Mouse (Mus musculus): ENCODE measurements around the gene Ntf3.
A peak's percentile ranks its signal among the peaks of the same experiment; 100 is the strongest.

Gene Ntf3

DNA sequence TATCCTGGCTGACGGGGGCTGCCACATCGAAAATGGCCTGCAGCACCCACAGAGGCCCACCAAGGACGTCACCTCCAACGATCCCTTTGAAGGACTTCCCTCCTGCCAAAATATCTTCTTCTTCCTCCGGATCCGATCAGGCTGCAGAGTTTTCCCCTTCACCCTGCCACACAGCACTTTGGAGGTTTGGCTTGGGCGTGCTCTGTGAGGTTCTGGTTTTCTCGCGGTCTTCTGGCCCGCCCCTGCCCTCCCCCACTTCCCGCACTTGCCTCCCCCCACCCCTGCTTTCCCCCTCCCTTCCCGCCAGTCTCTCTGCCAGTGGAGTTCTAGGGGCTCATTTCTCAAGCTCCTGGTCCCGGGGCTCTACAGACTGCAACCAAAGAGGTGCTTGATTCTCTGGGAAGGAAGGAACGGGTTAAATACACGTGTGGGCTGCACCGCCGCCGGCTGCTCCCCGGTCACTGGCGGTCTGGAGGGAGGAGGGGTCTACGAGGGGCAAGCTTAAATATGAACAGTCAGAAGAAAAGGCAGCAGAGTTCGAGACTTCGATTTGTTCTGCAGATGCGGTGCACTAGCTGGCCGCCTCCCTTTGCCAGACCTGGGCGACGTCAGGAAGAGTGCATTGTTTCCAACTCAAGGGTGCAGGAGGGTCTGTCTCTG lies at the start of gene Ntf3:
TSS of gene Ntf3 (minus strand) at position 363 of the 660 bp plus-strand sequence.
- DNase-seq (ENCODE audit: low read depth, low spot score): peak; percentile 86

DNA sequence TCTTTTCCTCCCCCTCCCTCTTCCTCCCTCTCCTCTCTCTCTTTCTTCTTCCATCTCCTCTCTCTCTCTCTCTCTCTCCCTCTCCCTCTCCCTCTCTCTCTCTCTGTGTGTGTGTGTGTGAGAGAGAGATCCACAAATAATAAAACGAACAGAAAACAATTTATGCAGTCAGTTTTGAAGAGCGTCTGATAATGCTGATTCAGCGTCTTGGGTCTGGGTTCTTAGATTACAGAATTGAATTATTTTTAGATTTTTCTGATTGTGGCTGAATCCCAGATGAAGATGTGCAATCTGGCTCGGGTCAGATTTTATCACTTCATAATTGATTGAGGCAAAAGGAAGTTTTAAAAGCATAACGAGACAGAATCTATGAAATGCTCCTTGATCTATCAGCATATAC lies 46.6 kb upstream of the Ntf3 start:
- no peak for DNase-seq (ENCODE audit: low read depth, low spot score)

DNA sequence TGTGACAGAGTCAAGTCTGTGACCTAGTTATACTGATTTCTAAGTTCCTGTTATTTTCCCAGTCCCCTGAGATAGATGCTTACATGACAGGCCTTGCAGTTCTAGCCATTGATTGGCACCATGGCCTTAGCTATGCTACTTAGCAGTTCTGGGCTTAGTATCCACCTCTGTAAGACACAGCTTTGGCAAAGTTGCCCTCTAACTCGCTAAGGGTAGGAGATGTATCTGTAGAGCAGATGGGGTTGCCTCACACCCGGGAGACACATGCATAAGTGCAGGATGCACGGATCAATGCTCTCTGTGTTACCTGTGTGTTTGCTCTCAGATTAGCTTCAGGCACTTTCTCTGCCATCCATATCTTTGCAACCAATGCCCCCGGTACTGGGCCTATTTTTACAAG lies 36.7 kb upstream of the Ntf3 start:
- DNase-seq (ENCODE audit: low read depth, low spot score): no peak

DNA sequence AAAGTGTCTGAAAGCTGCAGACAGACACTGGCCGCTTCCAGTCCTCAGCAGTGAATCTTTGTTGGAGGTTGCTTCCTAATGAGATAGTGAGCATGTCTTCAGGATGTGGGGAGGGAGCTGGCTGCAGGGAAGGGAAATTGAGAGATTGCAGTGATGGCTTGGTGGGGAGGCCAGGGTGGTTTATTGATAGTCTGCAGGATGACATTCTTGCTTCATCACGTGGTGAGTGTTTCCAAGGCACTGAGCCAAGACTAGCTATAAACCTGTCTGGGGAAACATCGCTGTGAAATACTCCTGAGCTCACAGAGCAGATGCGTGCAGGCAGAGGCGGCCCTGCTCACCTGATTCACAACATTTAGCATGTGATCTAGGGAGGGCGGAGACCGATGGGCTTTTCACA lies 36.2 kb upstream of the Ntf3 start:
- DNase-seq (ENCODE audit: low read depth, low spot score): peak; percentile 16

DNA sequence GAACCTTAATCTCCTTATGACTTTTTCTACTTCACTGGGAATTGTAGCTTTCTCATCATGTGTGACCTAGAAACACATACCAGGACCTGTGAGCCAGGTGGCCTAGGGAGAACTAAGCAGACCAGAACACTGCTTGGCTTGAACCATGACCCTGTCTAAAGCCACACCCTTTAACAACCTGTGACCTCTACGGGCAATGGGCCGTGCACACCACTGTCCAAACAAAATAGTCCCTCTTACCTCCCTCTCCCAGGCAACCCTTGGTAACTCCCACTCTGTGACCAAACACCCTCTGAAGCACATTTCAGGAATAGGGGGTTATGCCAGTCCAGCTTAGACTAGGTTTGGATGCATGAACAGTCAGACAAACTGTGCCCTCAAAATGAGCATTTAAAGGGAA lies 35.0 kb upstream of the Ntf3 start:
- no peak for DNase-seq (ENCODE audit: low read depth, low spot score)

DNA sequence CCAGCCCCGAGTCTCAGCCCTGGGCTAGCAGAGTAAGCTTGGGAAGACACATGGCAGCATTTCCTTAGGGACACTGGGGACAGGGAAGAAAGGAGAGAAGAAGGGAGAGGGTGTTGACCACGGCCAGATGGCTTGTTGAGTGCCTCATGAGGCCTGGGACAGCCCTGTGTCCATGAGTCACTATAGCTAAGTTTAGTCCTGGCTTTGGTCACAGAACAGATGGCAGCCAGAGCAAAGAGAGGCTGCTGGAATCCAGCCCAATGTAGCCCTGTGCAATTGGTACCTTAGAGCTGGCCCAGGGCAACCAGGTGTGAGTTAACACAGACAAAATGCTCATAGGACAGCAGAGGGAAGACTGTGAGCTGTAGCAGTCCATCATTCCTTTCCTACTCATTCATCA lies 33.2 kb upstream of the Ntf3 start:
- DNase-seq (ENCODE audit: low read depth, low spot score): no peak

DNA sequence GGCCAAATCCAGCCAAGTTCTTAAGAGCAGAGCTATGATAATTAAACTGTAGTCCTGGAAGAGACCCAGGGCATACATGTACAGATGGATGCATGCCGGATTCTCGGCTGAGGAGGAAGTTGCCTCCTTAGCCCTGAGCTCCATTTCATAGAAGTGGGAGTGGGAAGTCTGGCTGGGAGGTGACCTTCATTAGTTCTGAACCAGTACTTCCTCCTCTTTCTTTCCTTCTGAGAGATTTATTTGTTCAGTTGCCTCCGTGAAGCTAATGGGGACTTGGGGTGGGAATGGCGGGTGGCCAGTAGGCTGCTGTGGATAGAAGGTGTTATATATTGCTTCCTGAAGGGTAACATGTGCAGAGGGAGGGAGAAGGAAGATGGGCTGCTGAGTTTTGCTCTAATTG lies 28.1 kb upstream of the Ntf3 start:
- DNase-seq (ENCODE audit: low read depth, low spot score): no peak

DNA sequence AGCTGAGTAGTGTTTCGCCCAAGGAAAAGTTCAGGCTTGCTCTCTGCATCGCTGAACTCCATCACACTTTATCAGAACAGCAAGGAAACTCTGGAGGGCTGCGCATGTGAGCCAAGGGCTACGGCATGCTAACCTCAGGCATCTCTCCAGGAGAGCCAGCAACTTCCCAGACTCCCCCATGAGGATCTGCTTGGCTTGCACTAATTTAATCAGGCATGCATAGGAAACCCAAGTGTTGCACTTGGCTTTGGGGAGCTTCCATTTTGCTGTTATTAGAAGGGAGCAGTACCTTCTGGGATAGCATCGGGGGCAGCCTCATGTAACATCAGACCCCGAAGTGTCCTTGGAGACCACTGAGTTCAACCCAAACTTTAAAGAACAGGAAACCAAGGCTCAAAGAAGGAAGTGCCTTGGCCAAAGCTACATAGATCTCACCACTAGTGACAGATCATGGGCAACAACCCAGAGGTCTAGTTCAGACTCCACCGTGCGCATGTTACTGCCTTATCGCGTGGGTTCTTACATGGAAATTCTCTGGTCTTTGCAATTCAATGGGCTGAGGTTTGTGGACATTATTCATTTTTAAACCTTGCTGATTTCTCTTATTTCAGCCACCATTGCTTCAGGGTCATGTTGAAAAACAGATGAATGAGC lies 23.6 kb upstream of the Ntf3 start:
- DNase-seq (ENCODE audit: low read depth, low spot score): no peak

DNA sequence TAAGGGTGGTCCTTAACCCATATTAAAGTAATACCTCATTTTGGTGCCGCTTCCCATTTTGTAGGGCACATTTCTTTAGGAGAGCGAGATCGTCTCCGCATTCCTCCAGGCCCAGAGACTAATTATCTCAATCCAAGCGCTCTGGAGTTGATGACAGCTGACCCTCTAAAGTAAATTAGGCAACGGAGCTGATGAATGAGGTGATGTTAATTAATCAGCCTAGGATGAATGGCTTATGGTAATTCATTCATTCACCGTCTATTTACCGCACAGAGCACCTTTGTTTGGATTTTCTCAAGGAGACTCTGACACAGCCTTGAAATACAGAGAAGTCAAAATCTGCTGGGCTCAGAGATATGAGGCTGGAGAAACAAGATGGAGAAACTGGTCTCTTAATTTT lies 20.7 kb upstream of the Ntf3 start:
- DNase-seq (ENCODE audit: low read depth, low spot score): peak; percentile 40

DNA sequence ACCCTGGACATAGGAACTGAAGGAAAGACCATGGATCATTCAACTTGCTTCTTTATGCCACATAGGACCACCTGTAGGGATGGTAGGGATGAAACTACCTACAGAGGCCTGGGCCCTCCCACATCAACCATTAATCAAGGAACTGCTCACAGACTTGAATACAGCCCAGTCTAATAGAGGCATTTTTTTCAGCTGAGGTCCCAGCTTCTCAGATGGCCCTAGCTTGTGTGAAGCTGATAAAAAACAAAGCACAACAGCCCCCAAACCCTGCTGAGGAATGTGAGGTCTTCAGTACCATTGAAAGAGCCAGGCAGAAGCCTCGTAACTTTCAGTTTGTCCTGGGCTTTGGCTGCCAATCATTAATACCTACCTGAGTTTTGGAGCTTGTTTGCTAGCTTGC lies 19.4 kb upstream of the Ntf3 start:
- DNase-seq (ENCODE audit: low read depth, low spot score): no peak

DNA sequence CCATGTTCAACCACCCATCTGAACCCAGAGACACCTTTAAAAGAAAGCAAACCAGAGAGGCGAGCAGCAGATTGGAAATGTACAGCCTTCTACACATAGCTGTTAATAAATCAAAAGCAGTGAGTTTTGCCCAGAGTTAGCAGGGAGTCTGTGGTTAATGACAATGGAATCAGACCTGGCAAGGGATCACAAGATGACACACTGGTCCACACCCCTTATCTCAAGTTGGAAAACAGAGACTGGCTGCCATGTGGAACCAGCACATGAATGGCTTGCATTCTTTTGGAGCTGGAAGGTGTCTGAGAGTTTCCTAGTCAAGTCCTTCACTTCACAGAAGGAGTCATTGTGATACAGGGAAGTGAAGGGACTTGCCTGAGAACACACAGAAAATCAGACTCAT lies 5.4 kb upstream of the Ntf3 start:
- DNase-seq (ENCODE audit: low read depth, low spot score): no peak

DNA sequence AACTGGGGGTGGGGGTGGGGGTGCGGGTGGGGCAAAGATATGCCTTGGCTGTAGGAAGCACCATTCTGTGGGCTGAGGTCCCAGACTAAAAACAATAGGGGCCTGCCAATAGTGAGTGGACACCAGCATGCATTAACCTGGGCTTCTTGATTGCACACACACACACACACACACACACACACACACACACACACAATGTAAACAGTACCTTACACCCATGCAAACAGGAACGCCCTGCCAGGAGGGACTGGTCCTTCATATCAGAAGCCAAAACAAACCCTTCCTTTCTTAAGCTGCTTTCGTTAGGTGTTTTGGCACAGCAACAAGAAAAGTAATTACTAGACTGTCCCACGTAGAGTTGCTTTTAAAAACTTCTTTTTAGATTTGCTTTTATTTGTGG lies 4.1 kb upstream of the Ntf3 start:
- DNase-seq (ENCODE audit: low read depth, low spot score): no peak

DNA sequence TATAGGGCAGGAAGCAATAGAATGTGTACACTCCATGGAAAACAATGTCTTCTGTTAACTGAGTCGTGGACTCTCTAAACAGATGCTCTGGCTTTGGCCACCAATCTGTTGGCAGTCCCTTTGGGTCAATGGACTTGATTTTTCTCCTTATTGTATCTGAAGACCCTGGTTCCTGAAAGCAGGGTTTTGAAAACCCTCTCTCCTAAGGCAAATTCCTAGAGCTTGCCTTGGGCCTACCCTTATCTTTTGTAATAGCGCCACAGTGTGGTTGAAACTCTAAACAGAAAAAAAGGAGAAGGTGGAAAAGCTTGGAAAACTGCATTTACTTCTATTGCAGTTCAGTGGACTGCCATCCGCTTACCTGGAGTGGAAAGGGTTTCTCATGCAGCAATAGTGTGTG lies 1.0 kb upstream of the Ntf3 start:
- peak; percentile 79 for DNase-seq (ENCODE audit: low read depth, low spot score)

DNA sequence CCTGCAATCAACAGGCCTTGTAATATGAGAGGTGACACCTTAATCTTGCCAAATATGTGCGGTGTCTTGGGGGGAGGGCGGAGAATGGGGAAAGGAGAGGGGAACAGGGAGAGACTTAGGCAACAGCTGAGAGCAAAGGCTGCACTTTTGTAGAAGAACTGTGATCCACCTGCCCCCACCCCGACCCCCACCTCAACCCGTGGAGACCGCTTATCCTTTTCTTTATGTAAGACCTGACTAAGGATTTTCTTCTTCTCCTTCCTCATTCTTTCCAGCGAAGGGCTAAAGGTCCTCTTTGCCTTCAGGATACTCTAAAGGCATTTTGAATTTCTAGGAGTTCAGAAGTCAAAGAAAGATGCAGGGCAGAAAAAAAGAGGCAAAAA lies 489 bp upstream of the Ntf3 start:
- no peak for DNase-seq (ENCODE audit: low read depth, low spot score)

DNA sequence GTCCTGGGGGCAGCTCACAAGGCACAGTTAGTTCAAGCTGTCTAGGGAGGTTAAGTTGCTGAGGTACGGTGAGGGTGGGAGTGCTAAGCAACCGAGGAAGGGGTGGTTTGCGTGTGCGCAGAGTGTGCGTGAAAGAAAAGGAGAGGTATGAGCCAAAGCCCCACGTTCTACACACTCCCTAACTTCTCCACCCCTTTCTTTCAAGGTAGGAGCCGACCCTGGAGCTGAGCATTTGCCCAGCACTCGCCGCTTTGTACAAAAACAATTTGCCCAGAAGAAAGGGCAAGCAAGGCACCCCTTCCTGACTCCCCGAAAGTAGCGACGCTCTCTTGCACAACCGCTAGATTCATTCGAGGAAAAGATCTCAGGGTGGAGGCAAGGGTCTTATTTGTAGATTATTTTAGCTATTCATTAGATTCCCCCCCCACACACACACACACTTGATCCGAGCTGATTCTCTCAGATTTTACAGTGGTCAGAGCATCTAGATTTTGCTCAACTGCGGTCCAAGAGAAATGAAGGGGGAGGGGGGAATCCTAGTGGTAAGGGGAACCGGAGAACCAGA lies 1.0 kb downstream of the Ntf3 start:
- DNase-seq (ENCODE audit: low read depth, low spot score): no peak

DNA sequence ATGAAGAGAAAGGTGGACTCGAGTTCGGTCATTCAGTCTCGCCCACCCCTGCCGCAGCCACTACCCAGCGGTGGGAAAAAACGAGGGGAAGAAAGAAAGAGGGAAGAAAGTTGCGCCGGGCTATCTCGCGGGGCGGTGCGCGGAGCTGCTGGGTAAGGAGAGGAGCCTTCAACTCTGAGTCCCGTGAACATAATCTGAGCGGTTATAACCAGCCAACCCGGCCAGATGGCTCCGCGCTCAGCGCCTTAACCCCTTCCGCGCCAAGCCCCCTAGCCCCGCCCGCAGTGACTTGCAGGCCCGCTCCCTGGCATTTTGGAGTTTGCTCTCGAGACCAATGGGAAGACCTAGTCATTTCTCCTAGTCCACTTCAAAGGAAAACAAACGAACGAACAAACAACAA lies 1.9 kb downstream of the Ntf3 start:
- DNase-seq (ENCODE audit: low read depth, low spot score): peak; percentile 84

DNA sequence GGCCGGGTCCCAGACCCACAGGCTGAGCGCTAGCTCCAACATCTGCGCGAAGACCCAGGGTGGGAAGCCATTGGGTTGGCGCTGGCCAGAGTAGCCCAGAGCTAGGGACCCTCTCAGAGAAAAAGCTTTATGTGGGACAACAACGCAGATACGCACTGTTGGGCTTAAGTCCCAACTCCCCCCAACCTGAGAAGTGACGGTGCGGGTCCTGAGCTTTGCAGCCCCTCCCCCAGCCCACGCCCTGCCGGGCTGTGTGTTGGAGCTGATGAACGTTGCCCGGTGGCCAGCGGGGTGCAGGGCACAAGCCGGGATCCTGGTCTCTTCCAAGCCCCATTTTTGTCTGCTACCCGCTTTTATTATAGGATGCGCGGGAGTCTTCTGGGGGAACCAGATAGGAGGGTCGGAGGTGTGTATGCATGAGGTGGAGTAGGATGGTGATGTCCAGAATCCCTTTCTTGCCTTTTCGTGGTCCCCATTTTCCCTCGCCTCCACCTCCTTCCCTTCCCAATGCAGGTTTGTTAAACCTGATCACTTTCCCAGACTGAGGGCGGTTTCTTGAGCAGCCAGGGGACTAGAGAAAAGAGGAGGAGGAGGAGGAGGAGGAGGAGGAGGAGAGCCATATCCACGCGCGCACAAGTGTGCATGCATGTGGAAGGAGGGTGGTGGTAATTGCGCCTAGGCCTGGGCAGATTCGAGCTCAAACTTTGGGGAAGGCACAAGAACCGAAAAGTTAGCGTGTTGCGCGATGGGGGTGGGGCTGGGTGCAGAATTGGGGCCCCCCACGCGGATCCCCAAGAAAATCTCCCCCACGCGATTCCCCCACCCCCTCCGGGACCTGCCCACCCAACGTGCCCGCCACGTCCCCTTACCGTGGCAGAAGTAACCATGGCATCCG lies 2.6 kb downstream of the Ntf3 start:
- no peak for DNase-seq (ENCODE audit: low read depth, low spot score)

DNA sequence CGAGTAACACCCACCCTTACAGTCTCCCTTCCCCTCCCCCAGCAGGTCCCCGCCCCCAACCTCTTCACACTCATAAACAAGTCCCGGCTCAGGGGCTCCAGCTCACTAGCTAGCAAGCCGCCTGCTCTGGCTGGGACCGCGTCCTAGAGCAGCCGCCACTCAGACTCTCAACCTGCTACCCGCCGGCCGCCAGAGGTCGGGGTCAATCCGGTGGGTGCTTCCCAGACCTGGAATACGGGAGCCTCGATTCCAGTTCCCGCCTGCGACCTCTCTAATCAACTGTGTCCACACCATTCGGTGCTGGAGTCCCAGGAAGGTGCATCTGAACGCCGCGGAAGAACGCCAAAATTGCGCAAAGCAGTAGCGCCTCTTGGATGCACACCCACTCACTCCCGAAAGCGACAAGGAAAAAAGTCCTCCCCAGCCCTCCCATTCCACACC lies 3.5 kb downstream of the Ntf3 start:
- peak; percentile 67 for DNase-seq (ENCODE audit: low read depth, low spot score)

DNA sequence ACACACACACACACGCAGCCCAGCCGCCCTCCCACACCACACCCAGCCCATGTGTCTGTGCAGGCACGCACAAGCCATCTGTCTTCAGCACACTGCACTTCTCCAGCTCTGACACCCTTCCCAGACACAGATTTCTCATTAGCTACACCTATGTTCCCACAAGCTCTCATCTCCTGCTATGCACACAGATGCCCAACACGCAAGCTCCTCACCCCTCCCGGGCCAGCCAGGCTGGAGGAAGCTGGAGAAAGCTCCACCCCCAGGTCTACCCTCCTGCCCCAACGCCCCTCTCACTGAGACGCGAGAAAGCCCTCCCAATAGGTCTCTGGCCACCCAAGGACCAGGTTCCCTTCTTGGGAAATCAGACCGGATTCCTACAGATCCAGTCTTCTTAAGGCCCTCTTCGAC lies 4.4 kb downstream of the Ntf3 start:
- no peak for DNase-seq (ENCODE audit: low read depth, low spot score)

DNA sequence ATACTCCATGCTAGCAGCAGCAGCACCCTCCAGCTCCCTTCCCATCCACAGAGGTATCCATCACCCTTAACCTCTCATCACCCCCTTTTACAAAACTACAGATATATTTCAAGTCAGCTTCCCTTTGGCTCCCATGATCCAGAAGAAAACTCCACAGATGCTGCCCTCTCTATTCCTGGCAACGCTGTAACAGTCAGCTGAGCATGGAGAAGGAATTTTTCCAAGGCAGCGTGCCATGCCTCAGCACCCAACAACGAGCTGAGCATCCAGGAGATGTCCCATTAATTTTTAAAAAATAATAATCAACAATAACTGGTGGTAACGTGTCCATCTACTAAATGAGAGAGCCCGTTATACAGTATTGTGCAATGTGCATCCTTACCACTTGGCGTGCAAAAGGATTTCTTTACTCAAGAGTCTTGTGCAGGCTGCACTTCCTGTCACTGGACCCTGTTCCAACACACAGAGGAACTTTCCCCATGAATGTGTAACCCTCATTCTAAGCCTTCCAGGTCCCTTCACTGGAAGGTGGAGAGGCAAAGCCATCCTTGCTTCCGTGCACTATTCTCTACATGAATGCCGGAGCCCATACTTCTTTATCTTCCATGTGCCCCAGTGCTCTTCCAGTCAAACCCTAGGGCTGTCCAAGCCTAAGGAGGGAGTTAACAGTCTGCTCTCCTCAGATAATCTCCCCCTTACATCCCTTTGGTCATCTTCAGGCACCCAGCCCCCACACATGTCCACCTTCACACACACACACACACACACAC lies 5.0 kb downstream of the Ntf3 start:
- no peak for DNase-seq (ENCODE audit: low read depth, low spot score)

DNA sequence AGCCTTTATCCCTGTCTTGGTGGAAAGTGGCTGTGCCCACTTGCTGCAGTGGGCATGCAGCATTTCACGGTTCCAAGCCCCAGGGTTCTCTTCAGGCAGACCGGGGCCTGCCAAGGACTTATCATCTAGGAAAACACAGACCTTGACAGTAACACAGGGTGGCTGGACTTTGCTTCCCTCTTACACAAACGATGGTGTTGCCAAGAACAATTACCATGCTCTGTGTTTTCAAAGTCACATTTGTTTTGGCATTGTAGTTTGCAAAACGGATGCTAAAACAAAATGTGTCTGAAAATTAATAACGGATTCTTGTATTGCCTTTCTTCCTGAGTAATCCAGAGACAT lies 6.7 kb downstream of the Ntf3 start:
- DNase-seq (ENCODE audit: low read depth, low spot score): no peak
